Mouse (Mus musculus) brain, embryonic 14.5 days (tissue): ENCODE measurements at regions not wholly inside any gene's neighbourhood (a gene's known extent, or its start where the extent isn't known, plus 50 kb on each side); places are given as distances from the start of the nearest gene placed in this dataset.

ENCODE experiments used
- DNase-seq: peaks from one replicate; pipeline ENCODE4 v3.0.0-alpha.2; 2011; ENCODE audit warnings: low read depth
- CTCF ChIP-seq: fragments of 200-500 bp; IDR thresholded peaks from 2 replicates; pipeline ENCODE4 v1.5.1; 2012; ENCODE audit warnings: inconsistent platforms, mild to moderate bottlenecking, moderate library complexity, borderline replicate concordance; ENCODE audit not compliant: insufficient read depth, insufficient read length; ENCODE audit errors: extremely low read depth
- POLR2A ChIP-seq: fragments of 200-500 bp; IDR thresholded peaks from 2 replicates; pipeline ENCODE4 v1.6.1; 2012; ENCODE audit warnings: mild to moderate bottlenecking, inconsistent platforms, borderline replicate concordance; ENCODE audit not compliant: poor library complexity, insufficient read depth, insufficient read length, severe bottlenecking; ENCODE audit errors: extremely low read depth

GRCm38 (mm10) chr8:97131285-97132017, 1243.1 kb upstream of the Got2 start:
- no peak for TF ChIP-seq CTCF
- no peak for TF ChIP-seq POLR2A
- peak; percentile 62 for DNase-seq

DNA sequence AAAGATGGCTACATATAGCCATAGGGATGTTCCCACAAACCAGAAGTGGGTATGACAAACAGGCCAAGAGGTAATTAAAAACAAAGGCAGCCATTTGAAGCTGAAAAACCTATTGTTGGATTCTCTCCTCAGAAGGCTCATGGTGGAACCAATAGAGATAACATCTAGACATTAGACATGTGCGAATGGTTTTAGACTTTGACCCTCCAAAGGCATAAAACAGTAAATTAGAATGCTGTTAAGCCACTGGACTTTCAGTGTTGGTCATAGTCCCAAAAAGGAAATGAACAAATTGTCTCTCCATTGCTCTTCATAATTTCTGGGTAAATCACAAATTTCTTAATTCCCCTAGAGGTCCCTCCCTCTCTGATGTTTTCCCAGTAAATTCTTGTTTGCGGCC, 1242.5 kb upstream of the Got2 start:
- no peak for TF ChIP-seq CTCF
- no peak for TF ChIP-seq POLR2A
- DNase-seq = no peak

DNA sequence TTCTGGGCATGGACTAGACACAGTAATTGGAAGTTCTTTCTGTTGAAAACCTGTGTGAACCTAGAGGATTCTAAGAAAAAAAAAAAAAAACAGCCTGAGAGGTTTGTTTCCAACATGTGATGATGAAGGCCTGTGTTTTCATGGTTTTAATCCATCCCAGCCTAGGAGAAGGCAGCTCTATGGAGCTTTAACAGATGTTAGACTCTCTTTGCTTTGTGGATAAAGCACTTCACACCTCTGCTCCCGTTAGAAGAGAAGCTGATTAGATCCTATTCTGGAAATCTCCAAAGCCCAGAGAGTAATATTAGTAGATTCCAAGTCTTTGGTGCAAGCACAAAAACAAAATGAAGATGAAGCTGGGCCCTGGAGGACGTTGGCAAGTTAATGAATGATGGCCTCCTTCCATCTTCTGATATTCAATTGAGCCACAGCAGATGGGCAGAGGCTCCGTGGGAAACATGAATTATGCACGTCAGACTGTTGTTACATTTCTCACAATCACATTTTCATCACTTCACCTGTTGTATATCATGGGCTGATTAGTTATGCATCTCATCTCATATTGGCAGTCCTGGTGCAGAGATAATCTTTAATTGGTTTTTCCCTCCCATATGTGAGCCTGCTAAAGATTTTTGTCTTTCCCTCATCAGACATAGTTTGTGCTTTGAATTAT, 1220.5 kb upstream of the Got2 start:
- peak; percentile 83 for DNase-seq
- TF ChIP-seq CTCF (no peak), POLR2A (no peak)
